Mouse (Mus musculus): Measurements from ENCODE around the gene Tmed6.
"Not testable (repeated sequence)": the region's sequence is repeated elsewhere in the genome, so short reads cannot be mapped to it uniquely, and the experiment has no call there.

The Tmed6 gene

DNA sequence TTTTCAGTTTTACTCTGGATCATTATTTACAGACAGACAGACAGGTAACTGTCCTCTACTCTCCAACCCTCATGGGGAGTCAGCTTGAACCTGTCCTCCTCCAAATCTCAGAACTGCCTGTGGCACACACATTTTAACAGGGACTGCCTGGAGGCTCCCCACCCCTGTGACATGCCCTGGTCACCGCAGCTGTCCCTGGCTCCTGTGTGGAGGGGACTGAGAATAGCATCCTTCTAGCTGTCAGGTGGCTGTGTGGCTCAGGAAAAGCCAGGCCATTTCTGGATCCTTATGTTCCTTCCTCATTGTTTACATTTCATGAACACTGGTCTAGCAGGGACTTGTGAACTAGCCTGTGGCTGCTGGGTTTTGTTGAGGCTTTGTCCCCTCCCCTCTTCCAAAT is 8.7 kb upstream of the Tmed6 start:
- no peak for DNase-seq (ENCODE audit: low spot score in 2 of 2)

DNA sequence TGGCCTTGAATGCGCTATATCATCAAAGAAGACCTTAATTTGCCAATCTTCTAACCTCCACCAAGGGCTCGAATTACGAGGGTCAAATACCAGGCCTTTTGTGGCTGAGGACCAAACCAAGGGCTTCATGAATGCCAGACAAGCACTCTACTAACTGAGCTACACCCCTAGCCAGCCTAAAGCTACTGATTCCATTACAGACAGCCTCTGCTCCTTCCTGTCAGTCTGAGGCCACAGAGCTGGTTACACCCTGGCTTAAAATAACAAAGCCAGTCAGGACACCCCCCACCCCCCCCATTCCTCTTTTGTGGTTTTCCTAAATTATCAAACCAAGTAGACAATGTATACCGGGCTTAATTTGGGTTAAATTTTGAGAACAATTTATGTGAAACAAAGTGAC is 8.3 kb upstream of the Tmed6 start:
- no peak for DNase-seq (ENCODE audit: low spot score in 2 of 2)

DNA sequence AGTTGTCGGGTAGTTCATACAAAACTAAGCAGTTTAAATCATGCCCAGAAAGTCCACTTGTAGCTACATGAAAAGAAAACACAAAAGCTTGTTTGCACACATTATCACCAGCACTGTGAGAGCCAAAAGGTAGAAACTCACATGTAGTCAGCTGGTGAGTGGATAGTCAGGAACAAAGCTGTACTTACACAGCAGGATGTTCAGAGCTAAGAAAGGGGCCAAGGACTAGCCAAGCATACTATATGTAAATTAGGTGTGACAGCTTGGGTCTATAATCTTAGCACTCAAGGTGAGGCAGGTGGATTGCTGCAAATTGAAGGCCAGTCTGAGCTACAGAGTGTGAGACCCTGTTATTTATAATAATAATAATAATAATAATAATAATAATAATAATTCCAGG is 2.8 kb downstream of the Tmed6 start:
- DNase-seq (ENCODE audit: low spot score in 2 of 2), result no peak

DNA sequence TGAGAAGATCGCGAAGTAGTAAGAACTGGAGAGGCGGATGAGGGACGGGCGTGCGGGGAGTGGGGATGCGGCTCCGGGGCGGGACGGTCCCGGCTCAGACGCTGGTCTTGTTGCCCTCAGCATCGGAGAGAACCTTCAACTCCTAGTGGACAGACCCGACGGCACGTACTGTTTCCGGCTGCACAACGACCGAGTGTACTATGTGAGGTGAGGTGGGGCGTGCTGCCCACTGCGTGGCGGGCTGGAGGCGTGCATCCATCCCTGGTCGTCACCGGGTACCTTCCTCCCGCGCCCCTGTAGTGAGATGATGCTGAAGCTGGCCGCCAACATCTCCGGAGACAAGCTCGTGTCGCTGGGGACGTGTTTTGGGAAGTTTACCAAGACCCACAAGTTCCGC is 8.5 kb downstream of the Tmed6 start:
- no peak for DNase-seq (ENCODE audit: low spot score in 2 of 2)

DNA sequence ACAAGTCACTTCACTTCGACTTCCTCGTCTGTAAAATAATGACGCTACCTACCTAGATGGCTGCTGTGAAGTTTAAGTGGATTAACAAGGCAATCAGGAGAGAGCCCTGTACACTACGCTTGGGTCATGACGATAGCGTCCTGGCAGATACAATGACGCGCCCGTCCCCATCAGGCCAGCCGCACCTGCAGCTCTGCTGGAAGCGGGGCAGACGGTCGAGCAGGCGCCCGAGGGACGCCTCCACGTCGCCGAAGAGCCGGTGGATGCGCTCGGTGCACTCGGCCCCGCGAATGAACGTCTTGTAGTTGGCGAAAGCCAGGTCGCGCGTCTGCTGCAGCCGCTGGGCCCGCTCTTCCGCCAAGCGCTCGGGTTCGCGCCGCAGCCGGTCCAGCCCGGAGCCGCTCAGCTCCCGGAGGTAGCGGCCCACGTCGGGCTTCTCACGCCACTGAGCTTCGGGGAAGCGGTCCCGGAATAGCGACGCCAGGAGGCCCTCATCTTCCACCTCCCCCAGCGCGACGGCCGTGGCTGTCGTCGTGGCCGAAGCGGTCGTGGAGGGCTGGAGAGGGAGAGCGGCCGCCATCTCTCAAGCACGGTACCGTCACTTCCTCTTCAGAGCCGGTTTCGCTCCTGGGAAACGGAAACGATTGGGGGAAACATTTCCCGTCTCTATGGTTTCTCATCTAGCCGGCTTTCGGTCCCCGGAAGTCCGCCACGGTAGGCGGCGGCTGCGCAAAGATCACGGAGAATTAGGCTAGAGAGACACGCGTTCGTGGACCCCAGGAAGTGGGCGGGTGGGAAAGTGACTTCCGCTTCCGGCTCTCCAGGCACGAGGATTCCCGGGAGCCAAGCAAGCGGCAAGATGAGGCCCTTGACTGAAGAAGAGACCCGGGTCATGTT is 9.1 kb downstream of the Tmed6 start, which contains the start of the genes Cog8 and Nip7:
Cog8 (minus strand) TSS at position 614 of the 897 bp plus-strand sequence.
Nip7 (plus strand) TSS at position 802 of the 897 bp plus-strand sequence.
- DNase-seq (ENCODE audit: low spot score in 2 of 2), result peak; percentile 93

DNA sequence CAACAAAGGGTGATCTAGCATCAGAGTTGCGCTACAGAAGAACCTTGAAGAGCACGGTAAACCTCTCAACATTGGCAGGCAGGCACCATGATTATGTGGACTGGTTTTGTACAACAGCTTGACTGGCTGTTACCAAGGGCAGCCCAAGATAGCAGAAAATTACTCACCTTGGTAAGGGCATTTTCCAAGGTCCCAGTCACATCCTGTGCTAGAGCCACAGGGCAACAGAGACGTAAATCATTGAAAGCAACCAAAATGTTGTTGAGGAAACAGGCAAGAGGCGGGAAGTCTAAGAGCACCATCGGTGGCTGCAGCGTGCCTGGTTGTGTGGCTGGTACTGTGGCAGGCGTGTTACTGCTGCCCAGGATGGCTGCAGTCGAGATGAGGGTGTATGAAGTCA is 13.4 kb downstream of the Tmed6 start:
- DNase-seq (ENCODE audit: low spot score in 2 of 2), result no peak

DNA sequence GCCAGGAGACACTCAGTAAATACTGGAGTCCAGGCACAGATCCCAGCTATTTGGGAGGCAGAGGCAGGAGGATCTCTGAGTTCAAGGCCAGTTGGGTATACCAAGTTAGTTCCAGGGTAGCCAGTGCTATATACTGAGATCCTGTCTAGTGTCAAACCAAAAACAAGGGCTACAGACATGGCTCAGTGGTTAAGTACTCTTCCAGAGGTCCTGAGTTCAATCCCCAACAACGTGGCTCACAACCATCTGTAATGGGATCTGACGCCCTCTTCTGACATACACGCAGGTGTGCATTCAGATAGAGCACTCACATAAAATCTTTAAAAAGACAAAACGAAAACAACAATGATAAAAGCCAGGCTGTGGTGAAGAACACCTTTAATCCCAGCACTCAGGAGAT is 16.0 kb downstream of the Tmed6 start:
- no peak for DNase-seq (ENCODE audit: low spot score in 2 of 2)

DNA sequence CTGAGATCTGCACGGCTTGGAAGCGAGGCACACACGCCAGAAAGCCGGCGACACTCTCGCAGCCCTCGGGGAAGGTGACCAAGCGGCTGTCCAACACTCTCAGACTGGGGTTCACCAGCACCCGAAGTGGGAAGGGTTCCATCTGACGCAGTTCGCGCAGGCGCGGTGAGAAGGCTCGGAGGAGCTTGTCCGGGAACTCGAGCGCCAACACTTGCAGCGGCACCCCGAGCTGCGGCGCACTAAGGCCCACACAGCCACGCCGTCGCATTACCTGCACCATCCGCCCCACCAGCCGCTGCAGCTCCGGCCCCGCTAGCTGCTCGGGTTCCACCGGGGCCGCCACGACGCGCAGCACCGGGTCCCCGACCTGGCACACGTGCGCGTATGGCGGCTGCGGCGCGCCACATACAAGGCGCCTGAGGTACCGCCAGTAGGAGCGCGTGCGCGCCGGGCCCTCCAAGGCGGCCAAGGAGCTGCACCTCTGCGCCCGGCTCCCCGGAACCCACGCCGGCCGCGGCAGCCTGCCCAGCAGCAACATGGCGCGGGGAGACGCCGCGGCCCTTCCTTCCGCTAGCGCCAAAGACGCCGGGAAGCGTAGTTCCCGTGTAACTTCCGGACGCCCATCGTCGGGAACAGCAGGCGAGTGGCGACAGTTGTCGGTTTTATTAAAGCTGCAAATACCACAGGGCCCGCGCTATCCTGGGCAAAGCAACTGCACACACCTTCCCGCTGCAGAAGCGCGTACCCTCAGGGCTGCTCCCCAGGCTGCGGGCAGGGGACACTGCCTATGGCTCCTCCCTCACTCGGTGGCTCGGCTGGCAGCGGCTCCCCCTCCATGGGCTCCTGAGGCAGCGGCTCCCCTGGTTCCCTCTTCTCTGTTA is 17.1 kb downstream of the Tmed6 start, which contains the start of gene Pdf:
Pdf (minus strand) TSS at position 554 of the 881 bp plus-strand sequence.
- DNase-seq (ENCODE audit: low spot score in 2 of 2), result peak; percentile 79 to 80

DNA sequence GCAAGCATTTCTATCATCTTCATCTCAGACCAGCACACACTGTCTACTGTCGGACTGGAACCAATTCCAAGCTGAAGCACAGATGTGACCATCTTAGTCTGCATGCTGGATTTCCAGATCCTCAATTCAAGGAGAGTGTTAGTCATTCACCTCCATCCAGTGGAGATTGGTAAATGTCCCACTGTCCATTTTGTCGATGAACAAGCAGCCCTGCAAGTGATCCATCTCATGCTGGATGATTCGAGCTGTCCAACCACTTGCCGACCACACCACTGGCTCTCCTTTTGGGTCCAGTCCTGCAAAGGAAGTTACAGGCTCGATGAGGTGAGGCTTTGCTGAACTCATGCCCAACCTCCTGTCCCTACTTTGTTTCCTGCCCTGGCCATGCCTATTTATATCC is 18.5 kb downstream of the Tmed6 start:
- no peak for DNase-seq (ENCODE audit: low spot score in 2 of 2)

DNA sequence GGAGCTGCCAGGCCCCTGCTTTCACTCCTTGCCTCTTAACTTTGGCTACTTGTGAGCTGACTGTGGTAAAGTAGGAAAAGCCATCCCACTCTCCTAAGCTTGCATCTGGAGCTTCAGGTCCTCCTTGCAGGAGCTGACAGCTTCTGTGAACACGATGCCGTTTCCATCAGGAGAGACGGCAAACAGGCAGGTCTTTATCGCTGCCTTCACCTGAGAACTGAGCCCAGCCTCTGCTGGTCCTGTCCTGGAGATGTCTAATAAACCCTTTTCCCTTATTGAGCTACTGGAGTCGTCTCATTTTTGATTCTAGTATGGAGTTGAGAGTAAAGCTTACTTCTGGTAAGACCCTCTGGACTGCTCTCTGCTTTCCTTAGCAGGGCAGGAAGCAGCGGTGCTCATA is 20.0 kb downstream of the Tmed6 start:
- DNase-seq (ENCODE audit: low spot score in 2 of 2), result no peak

DNA sequence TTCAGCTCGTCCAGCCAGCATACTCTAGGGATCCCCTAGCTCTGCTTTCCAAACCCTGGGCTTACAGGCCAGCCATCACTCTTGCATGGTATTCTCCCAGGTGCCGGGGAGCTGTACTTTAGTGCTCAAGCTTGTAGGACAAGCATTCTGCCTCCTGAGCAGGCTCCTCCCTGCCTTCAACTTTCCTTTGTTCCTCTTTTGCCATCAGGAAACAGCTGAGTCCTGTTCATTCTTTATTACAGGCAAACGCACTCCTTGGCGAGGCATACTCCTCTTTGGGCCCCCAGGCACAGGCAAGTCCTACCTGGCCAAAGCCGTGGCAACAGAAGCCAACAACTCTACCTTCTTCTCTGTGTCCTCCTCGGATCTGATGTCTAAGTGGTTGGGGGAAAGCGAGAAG is 24.8 kb downstream of the Tmed6 start:
- no peak for DNase-seq (ENCODE audit: low spot score in 2 of 2)

DNA sequence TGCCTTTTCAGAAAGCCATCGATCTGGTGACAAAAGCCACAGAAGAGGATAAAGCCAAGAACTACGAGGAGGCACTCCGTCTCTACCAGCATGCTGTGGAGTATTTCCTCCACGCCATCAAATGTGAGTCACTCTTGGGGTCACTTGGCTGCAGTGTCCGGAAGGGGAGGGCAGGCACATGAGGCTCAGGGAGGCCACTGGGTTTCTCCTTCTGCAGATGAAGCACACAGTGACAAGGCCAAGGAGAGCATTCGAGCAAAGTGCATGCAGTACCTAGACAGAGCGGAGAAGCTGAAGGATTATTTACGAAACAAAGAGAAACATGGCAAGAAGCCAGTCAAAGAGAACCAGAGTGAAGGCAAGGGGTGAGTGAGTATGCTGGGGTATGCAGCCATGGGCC is 28.8 kb downstream of the Tmed6 start:
- no peak for DNase-seq (ENCODE audit: low spot score in 2 of 2)

DNA sequence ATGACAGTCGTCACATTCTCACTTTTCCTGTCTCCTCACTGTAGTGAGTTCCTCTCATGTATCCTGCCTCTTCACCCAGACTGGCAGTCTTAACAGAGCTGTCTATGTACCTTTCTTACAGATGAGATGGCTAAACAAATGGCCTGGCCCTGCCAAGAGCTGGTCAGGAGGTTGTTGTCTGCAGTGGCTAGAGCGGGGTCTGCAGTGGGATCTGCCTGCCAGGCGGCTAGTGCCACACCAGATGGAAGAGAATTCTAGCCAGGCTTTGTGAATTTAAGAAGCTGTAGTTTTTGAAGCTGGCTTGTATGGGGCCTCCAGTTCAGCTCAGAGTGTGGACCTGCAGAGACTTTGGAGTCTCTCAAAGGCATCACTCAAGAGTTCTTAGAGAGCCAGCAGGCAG is 29.8 kb downstream of the Tmed6 start:
- DNase-seq (ENCODE audit: low spot score in 2 of 2), result no peak

DNA sequence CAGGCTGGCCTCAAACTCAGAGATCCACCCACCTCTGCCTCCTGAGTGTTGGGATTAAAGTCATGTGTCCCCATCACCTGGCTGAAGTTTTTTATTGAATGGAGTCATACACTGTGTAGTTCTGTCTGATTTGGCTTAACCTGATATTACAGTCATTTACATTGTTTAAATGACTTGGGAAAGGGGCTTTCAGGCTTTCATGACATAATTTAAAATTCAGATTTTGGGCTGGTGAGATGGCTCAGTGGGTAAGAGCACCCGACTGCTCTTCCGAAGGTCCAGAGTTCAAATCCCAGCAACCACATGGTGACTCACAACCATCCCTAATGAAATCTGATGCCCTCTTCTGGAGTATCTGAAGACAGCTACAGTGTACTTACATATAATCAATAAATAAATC is 31.8 kb downstream of the Tmed6 start:
- not testable (repeated sequence) for DNase-seq (ENCODE audit: low spot score in 2 of 2)

DNA sequence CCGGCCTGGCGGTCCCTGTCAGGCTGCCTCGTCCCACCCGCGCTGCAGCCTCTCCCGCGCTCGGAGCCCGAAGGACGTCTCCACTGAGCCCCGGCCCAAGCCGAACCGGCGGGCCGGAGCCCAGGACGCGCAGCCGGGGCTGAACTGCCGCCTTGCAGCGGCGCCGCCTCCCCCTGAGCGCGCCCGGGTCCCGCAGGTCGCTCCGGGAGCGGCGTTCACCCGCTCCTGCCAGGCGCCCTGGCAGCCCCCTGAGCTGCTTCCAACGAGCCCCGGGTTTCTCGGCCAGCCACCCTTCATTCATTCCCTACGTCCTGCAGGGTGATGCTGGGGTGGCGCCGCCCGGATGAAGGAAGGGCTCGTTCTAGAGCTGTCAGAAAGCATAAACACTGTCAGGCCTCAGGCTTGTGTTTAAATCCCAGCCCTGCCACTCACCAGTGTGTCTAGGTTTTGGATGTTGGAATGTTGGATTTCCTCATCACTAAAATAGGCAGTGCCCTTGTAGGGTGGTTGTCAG is 33.8 kb downstream of the Tmed6 start:
- DNase-seq (ENCODE audit: low spot score in 2 of 2), result no peak

DNA sequence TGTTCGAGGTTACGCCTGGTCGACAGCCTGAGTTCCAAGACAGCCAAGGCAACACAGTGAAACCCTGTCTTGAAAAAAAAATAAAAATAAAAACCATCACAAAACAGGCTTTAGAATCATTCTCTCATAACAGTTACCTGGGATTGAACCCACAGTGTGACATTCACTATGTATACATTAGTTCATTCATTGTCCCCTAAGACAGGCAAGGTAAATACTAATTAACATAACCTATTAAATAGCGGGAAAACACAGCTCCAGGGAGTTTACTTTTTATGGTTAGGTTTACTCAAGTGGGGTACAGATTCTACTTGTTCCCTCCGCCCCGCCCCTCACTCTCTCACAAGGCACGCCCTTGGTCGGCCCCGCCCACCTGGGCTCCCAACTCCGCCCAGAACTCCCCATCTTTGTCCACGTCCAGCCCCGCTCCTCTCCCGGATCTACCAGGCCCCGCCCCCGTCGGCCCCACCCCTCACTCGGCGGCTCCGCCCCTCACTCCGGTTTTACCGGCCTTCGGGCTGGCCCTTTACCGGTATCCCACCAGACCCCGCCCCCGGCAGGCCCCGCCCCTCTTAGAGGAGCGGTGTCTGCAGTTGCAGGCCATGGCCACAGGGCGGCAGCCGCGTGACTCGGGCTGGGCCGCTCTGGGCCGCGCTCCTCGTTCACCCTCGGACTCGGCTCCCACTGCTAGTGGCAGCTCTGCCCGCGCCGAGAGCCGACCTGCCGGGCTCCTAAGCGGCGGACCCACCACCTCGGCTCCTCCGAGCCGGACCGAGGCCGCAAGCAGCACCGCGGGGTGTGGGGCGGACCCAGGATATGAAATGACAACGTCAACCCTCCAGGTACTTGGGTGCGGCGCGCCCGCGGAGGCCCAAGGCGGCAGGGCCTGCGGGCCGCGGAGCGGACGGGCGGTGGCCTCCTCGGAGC is 34.5 kb downstream of the Tmed6 start, which contains the start of gene Vps4a:
Vps4a (plus strand) TSS at position 573 of the 927 bp plus-strand sequence.
- DNase-seq (ENCODE audit: low spot score in 2 of 2), result peak; percentile 94 to 97

DNA sequence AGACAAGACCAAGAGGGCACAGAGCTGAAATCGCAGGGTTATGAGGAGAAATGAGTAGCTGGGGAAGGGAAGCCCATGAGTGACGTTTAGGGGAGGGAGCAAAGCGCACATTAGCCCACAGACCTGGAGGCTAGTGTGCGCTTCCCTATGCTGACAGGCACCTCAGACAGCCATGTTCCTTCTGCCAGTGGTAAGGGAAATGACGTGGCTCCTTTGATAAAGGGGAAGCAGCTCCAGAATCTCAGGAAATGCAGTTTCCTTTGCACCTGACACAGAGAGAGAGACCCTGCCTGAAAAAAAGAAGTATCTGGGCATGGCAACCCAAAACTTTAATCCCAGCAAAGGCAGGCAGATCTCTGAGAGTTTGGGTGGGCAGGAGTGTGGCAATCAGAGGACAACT is 35.4 kb downstream of the Tmed6 start:
- DNase-seq (ENCODE audit: low spot score in 2 of 2), result no peak

DNA sequence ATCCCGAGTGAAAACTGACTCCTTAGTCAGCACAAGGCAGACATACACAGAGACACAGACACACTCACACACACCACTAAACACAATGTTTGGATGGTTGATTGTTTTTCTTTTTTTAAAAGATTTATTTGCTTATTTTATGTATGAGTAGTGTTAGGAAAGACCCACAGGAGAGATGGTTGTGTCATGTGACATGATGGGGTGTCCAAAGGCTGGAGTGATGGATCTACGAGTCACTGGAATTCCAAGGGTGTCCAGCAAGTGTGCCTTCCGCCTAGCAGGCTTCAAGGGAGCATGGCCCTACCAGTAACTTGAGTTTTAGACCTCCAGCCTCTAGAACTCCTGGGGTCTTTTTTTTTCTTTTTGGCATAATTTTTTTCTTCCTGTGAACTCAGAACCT is 36.1 kb downstream of the Tmed6 start:
- DNase-seq (ENCODE audit: low spot score in 2 of 2), result no peak

DNA sequence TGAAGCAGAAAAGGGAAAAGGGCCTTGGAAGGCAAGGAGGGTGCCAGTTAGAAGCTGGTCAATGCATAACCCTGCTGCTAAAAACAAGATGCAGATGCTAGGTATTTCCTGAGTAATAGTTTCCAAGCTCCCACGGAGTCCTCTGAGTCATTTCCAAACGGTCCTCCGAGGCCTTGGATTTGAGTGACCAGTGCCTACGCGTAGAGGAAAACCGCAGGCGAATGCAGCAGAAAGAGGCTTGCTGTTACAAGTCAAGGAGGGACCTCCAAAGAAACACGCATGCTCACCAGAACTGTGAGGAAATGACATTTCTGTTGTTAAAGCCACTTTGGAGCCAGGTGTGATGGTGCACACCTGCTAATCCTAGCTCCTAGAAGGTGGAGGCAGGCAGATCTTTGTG is 42.0 kb downstream of the Tmed6 start:
- DNase-seq (ENCODE audit: low spot score in 2 of 2), result no peak

DNA sequence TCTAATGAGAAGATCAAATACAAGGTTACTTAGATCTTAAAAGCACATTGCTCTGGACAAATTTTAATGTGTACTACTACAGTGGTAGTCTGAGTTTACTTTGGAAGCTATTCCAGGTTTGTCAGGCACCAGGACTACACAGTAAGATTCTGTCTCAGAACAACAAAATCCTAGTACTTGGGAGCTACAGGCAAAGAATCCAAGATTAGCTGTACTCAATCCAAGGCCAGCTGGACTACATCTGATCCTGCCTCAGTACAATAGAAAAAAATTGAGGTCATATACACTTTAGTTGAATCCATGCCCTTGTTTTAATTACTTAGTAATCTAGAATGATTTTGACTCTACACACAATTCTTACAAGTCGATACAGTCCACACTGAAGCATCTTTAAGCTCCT is 50.5 kb downstream of the Tmed6 start:
- no peak for DNase-seq (ENCODE audit: low spot score in 2 of 2)

DNA sequence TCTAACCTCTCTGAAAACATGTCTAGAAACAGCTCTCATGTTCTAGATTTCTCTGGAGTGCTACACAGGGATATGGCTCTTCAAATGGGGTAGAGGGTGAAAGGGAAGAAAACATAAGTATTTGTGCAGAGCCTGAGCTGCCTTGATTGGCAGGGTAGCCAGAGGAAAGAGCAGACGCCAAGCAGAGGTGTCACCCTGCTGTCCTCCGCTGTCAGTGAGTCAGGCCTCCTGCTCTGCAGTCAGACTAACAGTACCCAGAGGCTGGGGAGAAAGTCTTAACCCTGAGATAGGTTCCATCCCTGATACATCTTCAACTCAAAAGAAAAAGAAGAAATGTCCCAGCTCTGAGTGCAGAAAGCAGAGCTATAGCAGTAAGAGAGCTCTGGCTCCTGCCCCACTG is 52.8 kb downstream of the Tmed6 start:
- no peak for DNase-seq (ENCODE audit: low spot score in 2 of 2)

Measured in urinary bladder, postnatal 4 days (tissue).